Mouse (Mus musculus): ENCODE results near the gene Emb.

DNA sequence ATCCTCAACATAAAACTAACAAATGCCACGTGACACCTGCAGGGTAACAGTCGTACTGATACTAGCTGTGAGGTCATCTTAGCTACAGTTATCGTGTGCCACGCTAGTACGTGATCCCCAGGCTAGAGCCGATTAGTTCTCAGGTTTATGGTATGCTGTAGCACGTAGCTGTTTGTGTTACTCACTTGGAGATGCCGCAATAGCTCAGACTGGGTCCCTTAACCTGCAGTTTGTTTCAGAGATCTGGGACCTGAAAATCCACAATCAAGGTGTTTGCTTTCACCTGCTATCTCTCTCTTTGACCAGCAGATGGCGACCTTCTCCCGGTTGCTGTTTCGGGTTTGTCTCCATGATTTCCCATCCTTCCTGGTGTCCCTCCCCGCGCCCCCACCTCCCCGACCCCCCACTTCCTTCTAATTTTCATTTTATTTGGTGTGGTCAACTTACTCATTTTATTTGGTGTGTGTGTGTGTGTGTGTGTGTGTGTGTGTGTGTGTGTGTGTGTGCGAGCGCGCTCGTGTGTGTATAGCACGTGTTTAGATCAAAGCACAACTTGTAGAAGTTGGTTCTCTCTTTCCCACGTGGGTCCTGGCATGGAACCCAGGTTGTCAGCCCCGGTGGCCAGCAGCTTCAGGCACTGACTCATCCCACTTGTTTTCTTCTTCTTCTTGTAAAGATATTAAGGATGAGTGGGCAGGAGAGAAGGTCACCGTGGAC lies 5.4 kb upstream of the Emb start:
- peak; percentile 67 for TF ChIP-seq CTCF (IDR thresholded peaks at IDR 0.05; ENCODE audit: low read depth, low read length)
- TF ChIP-seq POLR2A (IDR thresholded peaks at IDR 0.05; ENCODE audit: borderline replicate concordance, low read depth, low read length): no peak

All from bone marrow macrophage, adult 2 months (primary cell).